Mouse (Mus musculus) cerebellum, postnatal 10 days (tissue): ENCODE measurements around the gene Pold2.
A peak's percentile ranks its signal among the peaks of the same experiment; 100 is the strongest.

Experiments used
- DNase-seq, 2 experiments: peaks; one replicate each; pipeline ENCODE4 v3.0.0; 2021; ENCODE audit warnings: mixed read lengths in 2 of 2

Gene Pold2

DNA sequence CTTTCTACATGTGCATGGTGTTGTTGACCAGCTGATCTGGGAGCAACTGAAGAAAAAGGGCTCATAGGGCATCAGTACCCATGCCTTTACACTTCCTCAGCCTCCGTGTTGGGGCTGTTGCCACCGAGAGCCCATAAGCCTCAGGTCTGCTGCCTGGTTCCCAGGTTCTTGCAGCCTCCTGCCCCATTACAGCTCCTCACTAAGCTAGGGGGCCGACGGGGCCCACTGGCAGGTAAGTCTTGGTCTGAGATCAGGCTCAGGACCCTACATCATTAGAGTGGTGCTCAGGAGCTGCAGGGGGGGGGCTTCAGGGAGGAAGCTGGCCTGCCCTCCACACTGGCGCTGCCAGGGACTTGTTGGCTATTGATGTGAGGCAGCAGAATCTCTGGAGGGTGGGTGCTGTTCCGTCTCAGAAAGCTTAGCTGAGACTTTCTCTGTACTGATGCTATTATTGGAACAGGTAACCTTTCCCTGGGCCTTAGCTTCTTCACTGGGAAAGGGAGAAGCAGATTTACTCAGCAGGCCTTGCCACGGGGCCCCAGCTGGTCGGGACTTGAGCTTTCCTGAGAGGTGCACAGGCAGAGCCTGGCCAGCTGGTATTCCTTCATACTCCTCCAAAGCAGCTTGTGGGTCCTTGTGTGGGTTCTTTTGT is 21.5 kb downstream of the Pold2 start:
- DNase-seq: no peak

DNA sequence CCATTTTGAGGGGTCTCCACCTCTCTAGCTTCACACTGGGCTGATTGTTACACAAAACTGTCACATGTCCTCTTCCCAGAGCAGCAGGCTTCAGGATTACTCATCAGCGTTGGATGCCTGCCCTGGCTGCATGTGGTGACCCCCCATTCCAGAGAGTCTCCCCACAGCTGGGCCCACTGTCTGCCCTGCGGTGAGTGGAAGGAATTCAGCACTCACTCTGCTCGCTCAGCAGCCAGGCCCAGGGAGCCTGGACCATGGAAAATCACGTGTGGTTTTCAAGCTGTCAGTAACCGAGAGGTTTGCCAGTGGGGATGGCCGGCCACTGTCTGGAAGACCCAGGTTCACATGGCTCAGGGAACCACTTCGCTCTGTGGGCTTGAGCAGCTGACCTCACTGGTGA is 22.2 kb downstream of the Pold2 start:
- peak; percentile 77 to 82 for DNase-seq

DNA sequence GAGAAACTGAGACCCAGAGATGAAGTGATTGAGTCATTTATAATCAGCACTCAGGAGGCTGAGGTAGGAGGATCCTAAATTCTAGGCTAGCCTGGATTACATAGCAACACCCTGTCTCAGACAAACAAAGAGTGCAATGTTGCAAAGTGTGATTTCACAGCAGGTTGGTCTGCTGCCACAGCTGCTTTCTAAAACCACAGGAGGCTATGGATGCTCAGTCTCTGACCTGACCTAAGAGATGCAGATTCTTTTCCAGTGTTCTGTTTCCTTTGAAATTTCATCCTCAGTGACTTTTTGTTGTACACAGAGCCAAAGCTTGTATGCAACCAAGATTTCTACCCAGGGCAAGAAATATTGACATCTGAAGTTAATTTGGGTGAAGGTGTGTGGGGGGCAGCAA is 22.6 kb downstream of the Pold2 start:
- no peak for DNase-seq

DNA sequence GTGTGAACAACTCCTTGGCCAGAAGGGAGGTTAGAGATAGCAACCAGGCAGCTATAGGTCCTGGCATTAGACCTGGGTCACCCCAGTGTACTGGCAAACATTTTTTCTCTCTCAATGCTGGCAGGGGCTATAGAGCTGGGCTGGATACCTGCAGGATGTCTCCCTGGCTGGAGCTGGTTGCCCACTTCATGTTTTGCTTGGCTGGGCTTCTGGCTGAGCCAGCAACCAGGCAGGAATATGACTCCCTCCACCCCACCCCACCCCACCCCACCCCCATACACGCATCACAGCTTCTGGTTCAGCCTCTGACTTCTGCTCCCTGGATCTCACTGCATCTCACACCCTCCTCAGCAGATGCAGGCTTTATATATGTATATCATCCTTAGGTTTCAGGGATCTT is 25.8 kb downstream of the Pold2 start:
- DNase-seq: peak in 1 of 2 experiments; percentile 36

DNA sequence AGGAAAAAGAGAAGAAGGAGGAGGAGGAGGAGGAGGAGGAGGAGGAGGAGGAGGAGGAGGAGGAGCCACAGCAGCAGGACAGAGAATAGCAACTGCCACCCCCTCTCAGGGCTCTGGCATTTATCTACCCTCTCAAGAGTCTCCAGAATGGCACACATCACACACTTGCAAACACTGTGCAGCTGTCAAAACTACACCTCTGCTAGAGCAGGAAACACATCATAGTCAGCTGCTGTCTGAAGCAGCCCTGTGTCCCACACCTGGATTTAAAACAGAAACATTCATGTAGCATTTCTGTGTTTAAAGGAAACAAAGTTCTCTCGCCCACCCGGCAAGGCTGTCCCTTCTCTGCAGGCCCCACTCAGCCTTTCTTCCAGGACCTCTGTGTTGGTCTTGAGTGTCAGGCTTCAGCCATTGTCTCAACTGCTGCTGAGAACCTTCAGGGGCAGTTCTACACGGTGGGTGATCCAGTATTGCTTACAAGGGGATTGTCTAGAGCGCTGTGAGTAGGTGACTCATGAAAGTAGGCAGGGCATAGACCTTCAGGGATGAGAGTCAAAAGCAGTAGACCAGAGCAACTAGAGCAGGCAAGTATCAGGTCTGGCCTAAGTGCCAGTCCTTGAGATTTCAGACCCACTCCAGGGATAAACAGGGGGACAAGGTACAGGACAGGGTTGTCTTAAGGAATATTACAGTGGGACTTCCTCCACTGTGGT is 26.9 kb downstream of the Pold2 start:
- DNase-seq: no peak

DNA sequence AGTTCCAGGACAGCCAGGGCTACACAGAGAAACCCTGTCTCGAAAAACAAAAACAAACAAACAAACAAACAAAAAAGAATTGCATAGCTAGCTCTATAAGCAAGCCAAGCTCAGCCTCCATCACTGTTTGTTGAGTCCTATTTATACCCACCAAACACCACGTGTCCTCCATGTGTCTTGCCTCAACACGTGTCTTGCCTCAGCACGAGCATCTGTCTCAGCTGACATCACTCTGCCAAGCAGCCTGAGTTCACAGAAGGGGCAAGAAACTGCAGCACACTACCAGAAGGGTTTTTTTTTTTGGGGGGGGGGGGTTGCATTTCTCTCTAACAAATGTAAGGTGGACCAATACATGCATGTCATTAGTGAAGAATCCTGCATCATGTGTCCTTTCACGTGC is 27.6 kb downstream of the Pold2 start:
- no peak for DNase-seq

DNA sequence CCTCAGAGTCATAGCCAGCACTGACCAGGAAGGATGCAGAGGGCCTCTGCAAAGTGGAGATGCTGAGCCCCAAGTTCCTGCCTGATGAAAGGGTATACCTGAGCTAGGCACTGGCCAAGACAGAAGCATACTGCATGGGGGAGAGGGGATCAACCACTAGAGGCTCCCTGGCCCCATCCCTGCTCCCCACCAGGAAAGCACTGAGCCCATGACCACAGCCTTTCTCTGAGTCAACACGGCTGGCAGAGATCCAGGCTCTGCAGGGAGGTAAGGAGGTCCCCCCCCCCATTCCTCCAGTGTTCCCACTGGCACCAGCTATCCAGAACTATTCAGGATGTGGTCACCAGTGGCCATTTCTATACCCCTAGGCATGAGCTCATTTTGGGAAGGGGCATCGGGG is 28.8 kb downstream of the Pold2 start:
- DNase-seq: peak; percentile 47 to 48

DNA sequence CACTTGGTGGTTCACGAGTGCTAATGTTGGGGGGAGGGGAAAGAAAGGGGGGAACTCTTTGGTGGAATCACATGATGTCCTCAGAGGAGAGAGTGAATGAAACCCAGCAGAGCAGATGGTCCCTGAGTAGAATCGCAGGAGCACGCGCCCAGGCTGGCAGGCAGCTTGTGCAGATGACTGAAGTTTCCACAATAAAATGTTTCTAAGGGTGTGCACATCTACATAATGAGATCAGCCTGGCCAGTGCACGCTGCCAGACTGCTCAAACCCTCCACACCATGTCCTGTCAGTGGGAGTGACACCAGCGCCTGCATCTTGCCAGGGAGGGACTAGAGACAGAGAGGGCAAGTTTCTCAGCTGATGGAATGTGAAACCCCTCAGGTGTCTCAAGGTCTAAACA is 29.4 kb downstream of the Pold2 start:
- DNase-seq: peak; percentile 39 to 57

DNA sequence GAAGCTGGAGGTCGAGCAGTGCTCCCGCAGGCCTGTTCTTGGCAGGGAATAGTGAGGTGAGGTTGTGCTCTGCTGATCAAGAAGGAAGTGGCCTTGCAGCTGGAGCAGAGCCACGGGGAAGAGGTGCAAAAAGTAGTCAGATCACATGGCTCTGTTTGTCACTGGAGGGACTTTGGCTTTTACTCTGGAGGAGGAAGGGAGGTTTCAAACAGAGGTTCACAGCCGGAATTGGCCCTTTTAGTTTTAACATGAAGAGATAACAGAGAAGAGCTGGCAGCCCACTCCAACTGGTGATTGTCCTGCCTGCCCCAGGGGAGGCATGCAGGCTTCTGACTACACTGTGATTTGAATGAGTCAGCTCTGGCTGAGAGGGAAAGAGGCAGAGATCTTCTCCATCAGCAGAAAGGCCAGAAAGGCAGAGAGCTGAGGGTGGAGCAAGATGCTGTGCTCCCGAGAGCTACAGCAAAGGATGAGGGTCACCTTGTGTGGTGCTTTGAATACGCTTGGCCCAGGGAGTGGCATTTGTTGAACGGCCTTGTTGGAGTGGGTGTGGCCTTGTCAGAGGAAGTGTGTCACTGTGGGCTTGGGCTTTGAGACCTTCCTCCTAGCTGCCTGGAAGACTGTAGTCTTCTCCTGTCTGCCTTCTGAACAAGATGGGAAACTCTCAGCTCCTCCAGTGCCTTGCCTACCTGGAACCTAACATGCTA is 31.3 kb downstream of the Pold2 start:
- no peak for DNase-seq

DNA sequence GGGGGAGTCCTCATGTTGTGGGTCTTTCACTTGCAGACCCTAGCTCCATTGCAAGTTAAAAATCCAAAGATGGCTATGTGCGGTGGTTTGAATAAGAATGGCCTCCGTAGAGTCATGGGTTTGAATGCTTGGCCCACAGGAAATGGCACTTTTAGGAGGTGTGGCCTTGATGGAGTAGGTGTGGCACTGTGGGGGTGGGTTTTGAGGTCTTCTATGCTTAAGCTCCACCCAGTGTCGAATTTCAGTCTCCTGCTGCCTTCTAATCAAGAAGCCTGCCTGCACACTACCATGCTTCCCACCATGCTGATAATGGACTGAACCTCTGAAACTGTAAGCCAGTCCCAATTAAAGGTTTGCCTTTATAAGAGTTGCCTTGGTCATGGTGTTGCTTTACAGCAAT is 35.0 kb downstream of the Pold2 start:
- no peak for DNase-seq

DNA sequence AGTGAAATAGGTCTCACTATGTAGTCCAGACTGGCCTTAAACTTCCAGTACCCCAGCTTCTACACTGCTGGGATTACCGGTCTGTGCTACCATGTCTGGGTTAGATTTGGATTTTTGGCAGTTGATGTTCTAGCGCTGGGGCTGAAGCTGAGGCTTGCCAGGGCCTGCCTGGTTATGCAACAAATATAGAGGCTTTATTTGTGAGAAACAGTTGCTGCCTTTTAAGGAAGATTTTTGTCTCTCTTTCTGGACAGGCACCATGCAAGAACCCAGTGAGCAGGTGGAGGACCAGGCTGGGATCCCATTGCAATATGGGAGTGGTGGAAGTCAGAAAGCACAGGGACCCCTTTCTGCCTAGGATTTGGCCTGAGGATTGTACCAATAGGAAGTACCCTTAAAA is 36.3 kb downstream of the Pold2 start:
- no peak for DNase-seq

DNA sequence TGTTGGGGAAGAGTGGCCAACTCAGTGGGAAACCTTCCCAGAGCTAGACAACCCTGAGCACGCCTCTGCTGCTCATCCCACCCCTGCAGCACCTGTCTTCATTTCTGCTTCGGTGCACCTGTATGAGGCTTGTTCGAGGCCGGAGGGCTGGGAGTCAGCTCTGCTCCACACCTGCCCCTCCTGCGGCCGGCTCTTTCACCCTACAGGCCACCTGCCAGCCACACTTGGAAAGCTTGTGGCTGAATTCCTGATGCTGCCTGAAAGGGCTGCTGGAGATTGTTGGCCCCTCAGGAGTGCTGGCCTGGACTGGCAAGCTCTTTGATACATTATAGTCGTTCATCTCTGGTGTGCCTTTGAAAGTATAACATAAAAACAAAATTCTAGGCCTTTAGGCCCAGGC is 37.7 kb downstream of the Pold2 start:
- DNase-seq: no peak

DNA sequence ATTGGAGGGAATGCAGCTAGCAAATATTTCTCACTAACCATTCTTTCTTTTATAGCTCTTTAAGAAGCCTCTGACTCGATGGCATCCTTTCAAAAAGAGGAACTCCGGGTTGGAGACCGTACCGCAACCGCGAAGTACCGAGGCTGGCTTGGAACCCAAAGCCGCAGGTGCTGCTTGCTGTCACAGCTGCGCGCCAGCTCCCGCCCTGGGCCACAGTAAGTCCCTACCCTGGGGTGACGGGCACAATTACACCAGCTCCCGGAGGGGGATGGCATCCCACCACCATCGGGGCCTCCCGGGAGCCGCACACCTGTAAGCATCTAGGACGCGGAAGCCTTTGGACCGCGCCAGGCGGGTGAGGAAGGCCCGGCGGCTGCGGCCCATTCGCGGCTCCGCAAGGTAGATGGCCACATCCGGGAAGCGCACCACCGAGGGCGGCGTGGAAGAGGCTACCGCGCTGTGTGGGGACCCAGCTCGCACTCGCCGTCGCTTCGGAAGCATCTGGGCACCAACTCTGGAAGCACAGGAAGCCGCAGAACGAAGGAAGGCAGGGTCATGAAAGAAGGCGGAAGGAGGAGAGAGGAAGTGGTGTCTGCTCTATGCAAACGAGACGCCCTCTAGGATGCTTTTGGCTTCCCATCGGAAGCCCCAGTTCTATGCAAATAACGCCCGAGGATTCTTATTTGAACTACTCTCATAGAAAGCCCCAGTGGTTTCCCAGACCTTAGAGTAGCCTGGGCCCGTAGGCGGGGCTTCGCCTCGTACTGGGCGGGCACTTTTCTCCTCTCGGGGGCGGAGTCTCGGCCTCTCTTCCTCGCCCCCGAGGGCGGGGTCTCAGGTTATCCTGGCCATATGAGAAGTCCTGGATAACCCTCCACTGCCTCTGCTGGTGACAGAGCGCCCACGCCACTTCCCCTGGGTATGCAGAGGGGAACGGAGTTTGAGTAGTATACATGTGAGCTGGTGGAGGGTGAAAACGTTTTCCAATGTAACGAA is 40.5 kb downstream of the Pold2 start, which contains the start of gene Polm:
Polm (minus strand) TSS at position 766 of the 996 bp plus-strand sequence.
- DNase-seq: peak; percentile 96 to 97

DNA sequence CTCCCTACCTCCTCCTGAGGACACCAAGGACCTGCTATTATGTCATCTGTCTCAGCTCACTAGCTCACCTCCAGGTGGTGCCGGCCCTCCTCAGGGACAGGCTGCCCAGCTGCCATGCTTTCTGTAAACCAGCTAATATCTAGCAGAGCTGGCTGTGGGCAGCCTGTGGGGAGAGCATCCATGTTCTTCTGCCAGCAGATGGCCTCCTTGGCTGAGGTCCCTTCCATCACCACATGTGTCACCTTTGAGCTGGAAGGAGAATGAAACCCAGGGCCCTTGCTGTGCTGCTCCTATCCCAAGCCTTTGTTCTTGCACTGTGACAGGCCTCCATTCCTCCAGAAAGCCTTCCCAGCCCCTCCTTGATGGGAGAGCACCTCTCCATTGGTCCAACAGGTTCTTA is 42.0 kb downstream of the Pold2 start:
- DNase-seq: peak; percentile 75 to 83

DNA sequence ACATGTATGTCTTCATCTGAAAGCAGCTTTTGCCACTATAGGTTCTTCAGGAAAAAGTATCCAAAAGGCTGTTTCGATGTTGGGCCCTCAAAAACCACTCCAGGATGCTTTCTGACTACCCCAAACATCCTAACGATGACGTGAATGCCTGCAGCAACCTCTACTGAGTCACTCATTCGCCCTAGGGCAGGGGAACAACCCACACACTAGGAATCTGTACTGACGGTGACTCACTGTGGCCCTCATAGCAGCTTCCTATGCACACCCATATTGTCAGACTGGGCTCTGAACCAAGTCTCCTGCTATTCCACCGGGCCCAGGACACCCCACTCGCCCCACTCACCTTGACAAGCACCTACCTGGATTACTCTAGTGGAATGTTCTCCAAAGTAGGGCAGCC is 43.0 kb downstream of the Pold2 start:
- DNase-seq: no peak

DNA sequence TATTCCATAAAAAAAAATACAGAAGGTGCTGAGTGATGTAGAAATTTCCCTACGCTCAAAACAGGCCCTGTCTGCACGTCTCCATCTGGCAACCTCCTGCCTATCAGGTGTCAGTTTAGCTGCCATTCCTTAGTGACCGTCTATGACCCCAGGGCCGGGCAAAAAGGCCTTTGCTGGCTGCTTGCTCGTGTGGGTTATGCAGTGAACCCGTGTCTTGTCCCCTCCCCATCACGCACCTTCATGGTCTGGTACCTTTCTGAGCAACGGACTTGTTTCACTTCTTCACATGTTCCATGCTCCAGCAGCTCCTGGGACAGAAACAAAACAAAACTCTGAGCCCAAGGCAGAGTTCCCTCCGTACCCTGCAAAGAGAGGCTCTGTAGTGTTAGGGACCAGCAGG is 43.6 kb downstream of the Pold2 start:
- DNase-seq: no peak

DNA sequence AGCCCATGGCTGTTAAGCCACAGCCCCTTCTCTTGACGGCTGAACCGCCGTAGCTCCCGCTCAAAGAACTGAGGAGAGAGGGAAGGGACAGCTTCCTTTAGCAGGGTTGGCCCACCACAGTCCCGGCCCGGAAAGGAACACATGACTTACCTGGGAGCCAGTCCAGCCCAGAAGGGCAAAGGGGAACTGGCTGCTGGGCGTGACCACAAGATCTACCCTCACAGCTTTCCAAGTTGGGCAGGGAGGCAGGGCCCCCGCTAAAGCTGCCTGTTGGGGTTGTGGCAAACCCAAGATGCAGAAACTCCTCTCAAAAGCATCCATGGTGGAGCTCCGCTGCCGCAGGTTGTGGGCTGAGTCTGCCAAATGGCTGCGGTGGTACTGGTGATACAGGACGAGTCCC is 48.8 kb downstream of the Pold2 start:
- DNase-seq: no peak

DNA sequence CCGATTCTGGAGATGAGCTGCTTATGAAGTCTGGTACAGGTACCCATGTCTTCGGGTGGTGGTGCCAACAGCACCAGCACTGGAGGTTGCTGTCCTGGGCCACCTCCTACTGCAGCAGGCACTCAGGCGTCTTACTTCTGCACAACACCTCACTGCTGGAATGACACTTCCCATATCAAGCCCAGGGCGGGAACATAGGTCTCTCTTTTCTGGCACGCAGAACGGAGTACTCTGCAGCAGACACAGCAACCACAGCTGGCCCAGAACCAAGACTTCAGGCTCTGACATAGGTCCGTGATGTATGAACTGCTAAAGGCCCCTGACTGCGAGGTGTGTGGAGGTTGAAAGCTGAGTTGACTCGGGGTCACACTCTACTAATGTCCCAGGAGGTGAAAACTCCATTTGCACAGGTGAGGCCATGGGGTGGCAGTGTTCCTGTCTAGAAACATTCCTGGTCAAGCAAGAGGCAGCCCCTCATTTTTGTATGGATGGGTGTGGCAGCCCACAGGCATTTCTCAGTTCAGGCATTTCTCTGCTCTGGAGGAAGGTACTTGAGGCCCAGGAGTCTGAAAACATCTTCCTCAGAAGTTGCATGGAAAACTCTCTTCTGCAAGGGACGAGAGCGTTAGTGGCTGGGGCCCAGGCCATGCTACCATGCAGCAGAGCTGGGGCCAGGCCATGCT is 49.4 kb downstream of the Pold2 start:
- no peak for DNase-seq

DNA sequence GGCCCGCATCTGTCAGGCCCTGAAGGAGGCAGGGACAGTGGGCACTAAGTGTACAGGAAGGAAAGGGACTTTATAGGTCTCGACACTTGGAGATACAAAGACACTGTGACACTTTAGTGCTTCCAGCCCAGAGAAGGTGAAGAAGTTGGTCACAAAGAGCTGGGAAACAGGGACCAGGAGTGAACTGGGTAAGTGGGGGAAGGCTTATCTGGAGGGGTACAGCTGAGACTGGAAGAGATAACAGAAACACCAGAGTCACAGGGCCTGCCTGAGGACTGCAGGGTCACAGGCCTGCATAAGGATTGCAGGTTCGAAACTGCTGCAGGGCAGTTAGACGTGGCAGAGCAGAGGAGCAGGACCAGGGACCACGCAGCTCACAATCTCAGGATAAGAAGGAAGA is 50.2 kb downstream of the Pold2 start:
- DNase-seq: no peak

DNA sequence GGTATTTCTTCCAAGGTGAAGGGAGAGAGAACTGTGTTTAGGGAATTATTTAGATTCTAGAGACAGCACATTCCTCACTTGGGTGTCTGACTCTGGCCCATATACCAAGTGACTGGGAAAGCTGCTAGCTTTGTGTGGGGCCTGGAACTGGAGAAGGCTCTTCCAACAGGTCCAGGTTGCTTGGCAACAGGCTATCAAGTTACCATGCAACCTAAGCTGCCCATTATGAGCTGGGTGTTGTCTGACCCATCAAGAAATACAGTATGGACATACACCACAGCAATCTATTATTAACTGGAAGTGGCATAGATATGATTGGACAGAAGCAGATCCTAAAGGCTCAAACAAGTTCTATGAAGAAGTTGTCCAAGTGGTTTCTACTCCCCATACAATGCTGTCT is 52.7 kb downstream of the Pold2 start:
- no peak for DNase-seq
